Mouse (Mus musculus) testis, adult 2 months (tissue): Measurements from ENCODE around the gene Zfp652. TPM values are rescaled to one million over a fixed set of nuclear protein-coding genes. Genes with fewer than 3 reads are reported as not detected.

Experiments
- H3K27ac ChIP-seq: fragments of 200-500 bp; 2 replicates; pipeline ENCODE4 v1.5.1; 2012; ENCODE audit warnings: low read depth, low read length; ENCODE audit not compliant: control insufficient read depth, insufficient read depth
- H3K27me3 ChIP-seq: fragments of 200-500 bp; 2 replicates; pipeline ENCODE4 v1.6.1; 2012; ENCODE audit warnings: mild to moderate bottlenecking, low read length, moderate library complexity; ENCODE audit not compliant: control insufficient read depth, insufficient read depth
- H3K36me3 ChIP-seq: fragments of 200-500 bp; 2 replicates; pipeline ENCODE4 v1.6.1; 2012; ENCODE audit warnings: mild to moderate bottlenecking, low read length; ENCODE audit not compliant: control insufficient read depth, insufficient read depth
- H3K4me1 ChIP-seq: fragments of 200-500 bp; 2 replicates; pipeline ENCODE4 v1.6.1; 2012; ENCODE audit warnings: low read length; ENCODE audit not compliant: control insufficient read depth, insufficient read depth
- H3K4me3 ChIP-seq: fragments of 200-500 bp; 2 replicates; pipeline ENCODE4 v1.5.1; 2012; ENCODE audit warnings: low read depth, mild to moderate bottlenecking, low read length, moderate library complexity, mixed read lengths; ENCODE audit not compliant: control insufficient read depth
- CTCF ChIP-seq: fragments of 200-500 bp; IDR thresholded peaks from 2 replicates; pipeline ENCODE4 v1.5.1; 2012; ENCODE audit warnings: low read depth, mild to moderate bottlenecking, inconsistent platforms, low read length, moderate library complexity; ENCODE audit not compliant: control insufficient read depth, insufficient read depth, insufficient replicate concordance
- POLR2A ChIP-seq: fragments of 200-500 bp; IDR thresholded peaks from 2 replicates; pipeline ENCODE4 v1.6.1; 2012; ENCODE audit warnings: low read depth, mild to moderate bottlenecking, inconsistent platforms, low read length, moderate library complexity; ENCODE audit not compliant: control insufficient read depth
- polyA plus RNA-seq: library from polyadenylated mRNA; depleted of rRNA; stranded (reverse); fragments of >200 nt; gene quantifications from 2 replicates; pipeline ENCODE4 v1.2.3, GENCODE M21; 2012

Gene Zfp652
- polyA plus RNA-seq, 1 experiment = 11.8 TPM

- no peak for TF ChIP-seq POLR2A
- no peak for TF ChIP-seq CTCF
- Histone ChIP-seq H3K36me3 (no peaks in the 10 kb centered on the region), H3K27ac (no peak overlapping the region), H3K4me3 (no peak overlapping the region), H3K4me1 (no peaks in the 10 kb centered on the region), H3K27me3 (no peaks in the 10 kb centered on the region)
Observed at GRCm38 (mm10) chr11:95842953-95843352, 130.5 kb downstream of the Zfp652 start.

- no peak overlapping the region for H3K27ac ChIP-seq
Observed at GRCm38 (mm10) chr11:95843421-95843950, 131.0 kb downstream of the Zfp652 start.

GRCm38 (mm10) chr11:95844935-95845334, 132.5 kb downstream of the Zfp652 start:
- Histone ChIP-seq H3K27ac (no peak overlapping the region), H3K27me3 (no peaks in the 10 kb centered on the region), H3K4me3 (no peak overlapping the region), H3K36me3 (no peaks in the 10 kb centered on the region), H3K4me1 (no peaks in the 10 kb centered on the region)
- no peak for TF ChIP-seq POLR2A
- no peak for TF ChIP-seq CTCF

More at GRCm38 (mm10) chr11:95843421-95843950, 131.0 kb downstream of the Zfp652 start:
- Histone ChIP-seq H3K4me1 (no peaks in the 10 kb centered on the region), H3K4me3 (no peak overlapping the region), H3K27me3 (no peaks in the 10 kb centered on the region), H3K36me3 (no peaks in the 10 kb centered on the region)
- TF ChIP-seq POLR2A = no peak
- no peak for TF ChIP-seq CTCF

- Histone ChIP-seq H3K36me3 (no peaks in the 10 kb centered on the region), H3K27ac (no peak overlapping the region), H3K4me3 (no peak overlapping the region), H3K27me3 (no peaks in the 10 kb centered on the region), H3K4me1 (peaks cover 2% of the 10 kb centered on the region)
- TF ChIP-seq CTCF (no peak), POLR2A (no peak)
Observed at GRCm38 (mm10) chr11:95850898-95851297, 138.4 kb downstream of the Zfp652 start.

GRCm38 (mm10) chr11:95853684-95854083, 141.2 kb downstream of the Zfp652 start:
- no peak overlapping the region for H3K4me3 ChIP-seq
- no peaks in the 10 kb centered on the region for H3K27me3 ChIP-seq
- H3K36me3 ChIP-seq = no peaks in the 10 kb centered on the region
- H3K4me1 ChIP-seq = peaks cover 2% of the 10 kb centered on the region
- TF ChIP-seq POLR2A (no peak), CTCF (peak; percentile 69; the same call in 1 of the 2 replicates)
- H3K27ac ChIP-seq = no peak overlapping the region

- no peaks in the 10 kb centered on the region for H3K27me3 ChIP-seq
- TF ChIP-seq CTCF (no peak), POLR2A (no peak)
- no peak overlapping the region for H3K4me3 ChIP-seq
- no peak overlapping the region for H3K27ac ChIP-seq
- H3K4me1 ChIP-seq = peaks cover 6% of the 10 kb centered on the region
- H3K36me3 ChIP-seq = no peaks in the 10 kb centered on the region
Observed at GRCm38 (mm10) chr11:95857306-95857705, 144.8 kb downstream of the Zfp652 start.

GRCm38 (mm10) chr11:95857716-95858527, 145.4 kb downstream of the Zfp652 start:
- H3K36me3 ChIP-seq = no peaks in the 10 kb centered on the region
- no peak for TF ChIP-seq CTCF
- no peak for TF ChIP-seq POLR2A
- peaks cover 6% of the 10 kb centered on the region for H3K4me1 ChIP-seq
- H3K27ac ChIP-seq = peak overlapping the region; percentile 80
- peak overlapping the region; percentile 98 for H3K4me3 ChIP-seq
- no peaks in the 10 kb centered on the region for H3K27me3 ChIP-seq
